Mouse (Mus musculus): ENCODE measurements around the gene Rpl36a.
A peak's percentile ranks its signal among the peaks of the same experiment; 100 is the strongest.

Rpl36a gene

DNA sequence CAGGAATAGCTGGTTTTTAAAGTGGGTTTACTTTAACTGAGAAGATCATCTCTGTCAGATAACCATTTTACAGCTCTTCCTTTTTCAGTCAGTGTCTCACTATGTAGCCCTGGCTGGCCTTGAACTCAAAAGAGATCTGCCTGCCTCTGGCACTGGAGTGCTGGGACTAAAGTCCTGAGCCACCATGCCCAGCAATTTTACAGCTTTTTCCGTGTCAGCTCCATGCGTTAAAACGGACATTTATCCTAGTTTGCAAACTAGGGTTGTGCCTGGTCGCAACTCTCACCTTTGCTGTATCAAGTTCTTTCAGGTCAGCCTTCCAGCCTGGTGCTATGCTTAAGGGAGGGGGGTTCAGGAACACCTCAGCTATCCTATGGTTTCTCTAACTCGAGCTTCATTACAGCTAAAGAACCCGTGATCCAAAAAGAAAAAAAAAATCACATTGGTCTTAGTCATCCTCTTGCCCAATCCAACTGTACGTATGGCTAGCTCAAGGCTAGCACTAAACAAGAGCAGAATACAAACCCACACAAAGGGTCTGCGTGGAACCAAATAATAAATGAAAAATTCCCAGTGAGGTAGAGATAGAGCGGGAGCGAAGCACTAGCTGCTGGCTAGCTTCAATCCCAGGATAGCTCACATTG lies 14.6 kb downstream of the Rpl36a start:
- no peak for DNase-seq (ENCODE audit: low spot score in 2 of 2)

DNA sequence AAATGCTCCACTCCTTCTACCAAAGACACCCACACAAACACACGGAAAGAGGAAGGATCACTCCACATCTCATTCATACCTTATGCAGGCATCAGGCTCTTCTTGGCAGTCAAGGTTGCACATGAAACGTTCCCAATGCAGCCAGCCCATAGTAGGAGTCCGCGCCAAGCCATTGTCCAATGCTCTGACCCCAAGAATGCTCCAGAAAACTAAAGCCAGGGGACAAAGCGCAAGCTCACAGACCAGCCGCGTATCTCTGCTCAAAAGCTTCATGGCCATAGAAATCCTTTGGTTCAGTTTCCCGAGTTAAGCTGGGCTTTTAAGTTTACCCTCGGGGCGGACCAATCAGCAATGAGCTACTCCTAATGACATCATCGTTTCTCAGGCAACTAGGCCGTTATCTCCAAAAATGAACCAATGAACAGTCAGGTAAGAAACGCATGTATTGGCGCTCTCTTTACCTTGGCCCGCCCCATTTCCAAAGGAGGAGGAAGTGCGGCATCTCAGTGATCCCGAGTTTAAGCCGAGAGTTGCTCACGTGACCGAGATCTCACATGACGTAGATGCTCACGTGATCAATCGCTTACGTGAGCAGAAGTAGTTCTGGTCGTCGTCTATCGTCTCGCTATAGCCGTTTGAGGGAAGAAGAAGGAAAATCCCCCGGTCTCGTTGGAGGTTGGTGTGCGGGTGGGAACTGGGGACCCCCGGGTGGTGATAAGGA lies 15.4 kb downstream of the Rpl36a start, which contains the start of the genes Gla and Hnrnph2:
Gene Gla, minus strand, starts transcription at position 467 of the 721 bp plus-strand sequence.
Gene Hnrnph2, plus strand, starts transcription at position 521 of the 721 bp plus-strand sequence.
- DNase-seq (ENCODE audit: low spot score in 2 of 2): peak; percentile 81 to 86

DNA sequence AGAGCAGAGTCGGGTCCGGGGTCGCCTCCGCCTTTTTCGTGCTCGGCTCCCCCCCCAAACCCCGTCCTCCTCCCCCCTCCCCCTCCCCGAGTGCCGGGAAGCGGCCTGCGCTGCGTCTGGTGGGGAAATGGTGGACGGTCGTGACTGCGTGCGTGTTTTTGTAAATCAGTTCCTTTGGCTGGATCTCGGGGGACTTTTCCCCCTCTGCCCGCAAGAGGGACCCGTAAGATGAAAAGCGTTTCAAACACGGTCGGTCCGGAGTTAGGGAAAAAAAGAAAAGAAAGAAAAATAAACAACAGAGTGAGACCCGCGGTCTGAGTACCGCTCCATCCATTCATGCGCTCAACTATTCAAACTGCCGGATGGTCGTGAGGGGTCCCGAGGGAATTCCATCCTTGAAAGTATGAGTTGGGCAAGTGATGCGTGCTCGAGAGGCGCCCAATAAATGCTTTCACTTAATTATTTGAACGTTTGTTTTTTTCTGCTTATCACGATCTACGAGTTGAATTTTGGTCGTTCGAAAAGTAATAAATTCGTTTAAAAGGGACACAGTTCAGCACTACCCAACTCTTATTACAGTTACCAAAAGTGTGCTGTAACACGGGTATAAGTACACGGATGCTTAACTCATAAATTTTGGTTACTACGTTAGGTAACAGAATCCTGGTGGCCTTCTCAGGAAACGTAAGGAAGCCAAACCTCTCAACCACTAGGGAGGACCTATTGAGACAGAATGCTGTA lies 16.1 kb downstream of the Rpl36a start:
- no peak for DNase-seq (ENCODE audit: low spot score in 2 of 2)

DNA sequence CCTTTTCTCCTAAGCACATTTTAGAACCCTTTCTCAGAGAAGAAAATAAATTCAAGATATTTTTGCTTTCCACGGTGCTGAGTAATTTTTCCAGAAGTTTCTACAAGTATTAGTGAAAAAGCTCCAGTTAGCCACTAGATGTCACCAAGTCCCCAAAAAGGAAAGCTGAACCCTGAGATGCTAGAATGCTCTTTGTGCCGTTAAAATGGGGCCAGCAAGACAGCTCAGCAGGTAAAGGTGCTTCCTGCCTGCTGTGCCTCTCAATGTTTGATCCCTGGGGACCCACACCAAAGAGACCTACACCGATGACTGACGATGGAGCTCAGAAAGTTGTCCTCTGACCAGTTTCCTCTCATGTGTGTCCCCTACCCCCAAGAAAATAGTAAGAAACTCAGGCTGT lies 24.0 kb downstream of the Rpl36a start:
- DNase-seq (ENCODE audit: low spot score in 2 of 2): no peak

- DNase-seq (ENCODE audit: low spot score in 2 of 2): no peak
Observed at GRCm38 (mm10) chrX:134610984-134611383, 25.5 kb downstream of the Rpl36a start.

DNA sequence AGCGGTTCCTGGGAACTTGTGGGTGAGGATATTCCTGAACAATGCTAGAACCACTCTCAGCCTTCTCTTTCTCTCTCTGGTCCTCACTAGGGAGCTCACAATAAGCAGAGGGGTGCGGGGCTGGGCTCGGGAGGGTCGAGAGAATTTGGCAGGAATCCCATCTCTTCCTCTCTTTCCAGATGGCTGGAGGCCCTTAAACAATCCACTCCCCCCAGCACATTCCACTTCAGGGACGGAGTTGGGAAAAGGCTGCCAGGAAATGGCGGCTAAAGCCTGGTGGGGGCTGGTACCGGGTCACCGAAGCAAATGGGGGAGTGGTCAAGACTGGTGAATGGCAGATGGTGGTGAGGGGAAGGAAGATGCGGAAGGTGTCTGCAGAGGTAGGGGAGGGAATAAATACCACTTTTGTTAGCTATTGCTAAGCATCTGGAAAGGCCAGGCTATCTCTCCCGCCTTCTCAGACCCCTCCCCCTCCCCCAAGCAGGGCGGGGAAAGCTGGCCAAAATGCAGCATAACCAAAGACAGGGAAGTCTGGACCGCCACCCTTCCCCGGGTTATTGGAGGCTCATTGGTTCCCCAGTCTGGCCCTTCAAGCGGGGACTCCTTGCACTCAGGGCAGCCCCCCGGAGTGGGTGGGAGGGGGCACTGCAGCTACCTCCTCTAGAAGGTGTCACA lies 27.0 kb downstream of the Rpl36a start:
- DNase-seq (ENCODE audit: low spot score in 2 of 2): peak; percentile 13 to 26

GRCm38 (mm10) chrX:134614306-134614705 lies 28.9 kb downstream of the Rpl36a start:
- DNase-seq (ENCODE audit: low spot score in 2 of 2): no peak

DNA sequence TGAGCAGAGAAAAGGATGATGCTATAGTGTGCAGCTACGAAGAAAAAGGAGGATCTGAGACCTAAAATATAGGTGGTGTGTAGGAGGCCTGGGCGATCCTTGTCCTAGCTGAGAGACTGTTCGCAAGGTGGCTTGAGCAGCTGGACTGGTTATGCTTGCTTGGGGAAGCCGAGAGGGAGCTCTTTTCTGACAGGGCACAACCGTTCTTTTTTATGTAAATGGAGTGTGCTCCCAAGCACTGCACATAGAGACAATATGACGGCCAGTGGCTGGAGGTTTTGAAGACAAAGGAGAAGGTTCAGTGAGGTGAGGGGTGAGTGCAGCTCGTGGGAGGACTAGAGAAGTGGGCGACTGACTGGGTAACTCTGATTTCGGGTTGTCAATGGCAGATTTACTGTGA lies 34.2 kb downstream of the Rpl36a start:
- no peak for DNase-seq (ENCODE audit: low spot score in 2 of 2)

DNA sequence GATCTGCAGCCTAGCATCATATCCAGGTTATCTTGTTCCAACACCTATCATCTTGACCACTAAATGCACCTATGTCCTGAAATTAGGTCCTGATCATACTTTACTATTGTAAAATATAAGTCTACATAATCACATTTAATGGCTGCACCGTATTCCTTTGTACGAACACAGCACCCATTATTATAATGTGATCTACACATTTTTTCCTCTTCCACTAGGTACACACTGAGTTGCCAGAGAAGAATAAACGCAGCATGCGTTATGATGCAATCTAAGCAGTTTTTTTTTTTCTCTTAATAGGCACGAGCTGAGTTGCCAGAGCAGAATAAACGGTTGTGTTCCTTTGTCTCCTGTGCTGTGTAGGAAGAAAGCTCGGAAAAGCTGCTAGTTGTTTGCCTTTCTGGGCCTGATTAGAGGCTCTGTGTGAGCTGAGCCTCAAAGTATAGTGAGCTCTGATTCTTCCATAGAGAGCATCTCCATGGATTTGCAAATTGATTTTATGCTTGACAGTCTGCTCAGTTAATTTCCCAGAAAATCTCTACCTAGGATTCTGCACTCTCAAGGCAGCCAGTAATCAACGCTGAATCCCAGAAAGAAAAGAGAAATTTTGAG lies 34.9 kb downstream of the Rpl36a start:
- no peak for DNase-seq (ENCODE audit: low spot score in 2 of 2)

GRCm38 (mm10) chrX:134621685-134622084 lies 36.2 kb downstream of the Rpl36a start:
- no peak for DNase-seq (ENCODE audit: low spot score in 2 of 2)

GRCm38 (mm10) chrX:134623350-134623749 lies 37.9 kb downstream of the Rpl36a start:
- DNase-seq (ENCODE audit: low spot score in 2 of 2): no peak

GRCm38 (mm10) chrX:134628200-134628599 lies 42.7 kb downstream of the Rpl36a start:
- no peak for DNase-seq (ENCODE audit: low spot score in 2 of 2)

- no peak for DNase-seq (ENCODE audit: low spot score in 2 of 2)
Observed at GRCm38 (mm10) chrX:134632710-134633109, 47.3 kb downstream of the Rpl36a start.

- DNase-seq (ENCODE audit: low spot score in 2 of 2): no peak
Observed at GRCm38 (mm10) chrX:134635111-134635510, 49.7 kb downstream of the Rpl36a start.

DNA sequence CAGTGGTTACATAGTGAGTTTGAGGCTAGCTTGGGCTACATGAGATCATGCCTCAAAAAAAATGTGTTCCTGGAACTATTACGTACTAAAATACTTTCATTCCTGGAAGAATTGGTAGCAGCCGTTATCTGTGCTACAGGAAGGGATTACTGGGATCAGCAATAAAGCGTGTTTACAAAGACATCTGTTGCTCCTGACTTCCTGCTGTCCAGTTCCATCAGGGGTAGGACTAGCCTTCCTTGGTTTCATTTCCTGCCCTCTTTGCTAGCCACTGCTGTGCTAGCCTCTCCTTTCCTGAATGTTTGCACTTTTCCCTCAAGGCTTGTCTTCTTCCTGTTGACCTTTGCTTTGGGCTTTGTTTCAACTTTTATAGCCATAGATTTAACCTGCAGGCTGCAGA lies 50.4 kb downstream of the Rpl36a start:
- no peak for DNase-seq (ENCODE audit: low spot score in 2 of 2)
